In the genomic region with DNA sequence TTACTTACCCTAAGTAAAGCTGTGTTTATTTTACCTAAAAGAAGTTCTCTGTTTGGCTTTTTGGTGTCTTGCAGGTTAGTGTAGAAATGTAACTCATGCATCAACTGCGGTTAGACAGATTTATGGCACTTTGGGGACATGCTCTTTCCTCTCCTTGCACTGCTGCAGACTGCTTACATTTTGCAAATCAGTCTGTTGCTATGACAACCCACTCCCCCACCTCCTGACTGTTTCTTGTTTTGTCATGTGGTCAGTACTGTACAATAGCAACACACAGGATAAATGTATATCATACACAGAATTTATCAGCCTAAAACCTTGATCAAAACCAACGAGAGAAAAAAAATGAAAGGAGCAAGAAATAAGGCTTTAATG, we compare ENCODE assay signal across 9 mouse cellular contexts.
A peak's percentile ranks its signal among the peaks of the same experiment; 100 is the strongest.
DNase-seq lines count a peak whose midpoint lies in the region; ATAC-seq and TF ChIP-seq lines count a peak whose summit lies in the region.
"Had no signal": no experiment of that assay in that cellular context is flagged by ENCODE, and none has a peak within 500 bp of the region (broad histone marks: within the 10 kb centered on the region; RNA-seq: fewer than 3 reads in every experiment).

No protein-coding gene starts in this region.

- in situ Hi-C loops in CH12.LX (cut with MboI; ENCODE audit: low pct_ligation_motif_present, low pct_unique_long_range_greater_than_20kb, low sequenced_read_pairs), result no loop called here

- no peaks in the 10 kb centered on the region for H3K27me3 ChIP-seq in CH12.LX (replicated peaks)
- no peaks in the 10 kb centered on the region for H3K27me3 ChIP-seq in hindbrain, embryonic 12.5 days

- no peak overlapping the region for H3K4me3 ChIP-seq in CH12.LX (replicated peaks in 1 of 3; ENCODE audit: low read depth in 2 of 3, low read length in 2 of 3, poor library complexity in 1 of 3)
- no peak overlapping the region for H3K4me3 ChIP-seq in hindbrain, embryonic 12.5 days
- no peak overlapping the region for H3K4me3 ChIP-seq in left cerebral cortex, adult 2 months

- peak; percentile 89 for ATAC-seq in hindbrain, embryonic 12.5 days (ENCODE audit: low FRiP score)
- peak; percentile 53 for ATAC-seq in megakaryocyte progenitor cell, adult 5-6 weeks (replicated peaks; ENCODE audit: poor library complexity)

- H3K9me3 ChIP-seq in CH12.LX (replicated peaks; ENCODE audit: low read length), result no peaks in the 10 kb centered on the region
- no peaks in the 10 kb centered on the region for H3K9me3 ChIP-seq in hindbrain, embryonic 12.5 days (replicated peaks)
- H3K9me3 ChIP-seq: G1E had no signal

- no peak for TF ChIP-seq RAD21 in CH12.LX (IDR thresholded peaks at IDR 0.05; ENCODE audit: low read depth, low read length)

- H3K36me3 ChIP-seq in CH12.LX (replicated peaks in 1 of 2; ENCODE audit: control insufficient read depth in 1 of 2, insufficient read depth in 1 of 2, low read length in 1 of 2), result no peaks in the 10 kb centered on the region
- no peaks in the 10 kb centered on the region for H3K36me3 ChIP-seq in hindbrain, embryonic 12.5 days
- H3K36me3 ChIP-seq: G1E had no signal

- dilution Hi-C loops in CH12.LX (cut with MboI; ENCODE audit: extremely low pct_ligation_motif_present, extremely low pct_unique_long_range_greater_than_20kb, low sequenced_read_pairs), result no loop called here

- TF ChIP-seq CTCF in CH12.LX (conservative IDR thresholded peaks at IDR 0.05 in 1 of 2, IDR thresholded peaks at IDR 0.05 in 1 of 2; ENCODE audit: low read depth in 2 of 2, low read length in 2 of 2), result no peak
- TF ChIP-seq CTCF in brain, embryonic 14.5 days (IDR thresholded peaks at IDR 0.05; ENCODE audit: borderline replicate concordance, extremely low read depth, insufficient read depth, insufficient read length), result no peak
- no peak for TF ChIP-seq CTCF in left cerebral cortex, adult 2 months (IDR thresholded peaks at IDR 0.05)

- H3K4me1 ChIP-seq in CH12.LX (ENCODE audit: control insufficient read depth in 1 of 2, insufficient read depth in 2 of 2), result peaks cover 2 to 10% of the 10 kb centered on the region in 2 experiments; a peak in 2 of 4 replicates
- H3K4me1 ChIP-seq in hindbrain, embryonic 12.5 days, result peaks cover 66% of the 10 kb centered on the region

- TF ChIP-seq POLR2A in CH12.LX (IDR thresholded peaks at IDR 0.05; ENCODE audit: low read depth, low read length), result no peak
- no peak for TF ChIP-seq POLR2A in brain, embryonic 14.5 days (IDR thresholded peaks at IDR 0.05; ENCODE audit: borderline replicate concordance, extremely low read depth, insufficient read depth, insufficient read length, poor library complexity, severe bottlenecking)

- TF ChIP-seq EP300 in CH12.LX (IDR thresholded peaks at IDR 0.05; ENCODE audit: low read length), result no peak

- no peaks in the 10 kb centered on the region for H3K79me2 ChIP-seq in CH12.LX (replicated peaks; ENCODE audit: control insufficient read depth, extremely low read depth, insufficient read depth, poor library complexity, severe bottlenecking)

- peak; percentile 12 for DNase-seq in CH12.LX (ENCODE audit: extremely low read depth)
- DNase-seq in brain, embryonic 14.5 days (ENCODE audit: low read depth), result peak; percentile 92
- no peak for DNase-seq in left cerebral cortex, postnatal 4 days
- DNase-seq in left cerebral cortex, adult 2 months (ENCODE audit: extremely low spot score in 1 of 2, low spot score in 2 of 2), result no peak
- no peak for DNase-seq in ovary, postnatal 14 days (ENCODE audit: low spot score)
- DNase-seq in lung, postnatal 4 days, result no peak

- H3K27ac ChIP-seq in CH12.LX (ENCODE audit: insufficient read depth, low read depth), result no peak overlapping the region
- H3K27ac ChIP-seq in hindbrain, embryonic 12.5 days, result peak overlapping the region; percentile 93
- no peak overlapping the region for H3K27ac ChIP-seq in left cerebral cortex, adult 2 months

- no peak overlapping the region for H3K9ac ChIP-seq in CH12.LX (ENCODE audit: insufficient read depth, low read depth)
- no peak overlapping the region for H3K9ac ChIP-seq in hindbrain, embryonic 12.5 days

- H3K4me2 ChIP-seq in CH12.LX (ENCODE audit: insufficient read depth, low read depth, poor library complexity, severe bottlenecking), result no peak overlapping the region
- 0 out of 2 replicates have a peak overlapping the region, but pooled peaks have one; percentile 0 for H3K4me2 ChIP-seq in hindbrain, embryonic 12.5 days (replicated peaks)

- WGBS in hindbrain, embryonic 12.5 days, result 18% methylated on average over 2 of the region's 2 CpGs

- intact Hi-C loops in left cerebral cortex, postnatal 4 days (cut with DNase I), result no loop called here
- intact Hi-C loops in left cerebral cortex, adult 2 months (cut with DNase I), result no loop called here

TF ChIP-seq in CH12.LX, 34 proteins besides CTCF, POLR2A, EP300 and RAD21:
- TF ChIP-seq MYC (IDR thresholded peaks at IDR 0.05; ENCODE audit: low read depth, low read length) (no peak), MAX (IDR thresholded peaks at IDR 0.05; ENCODE audit: low read length) (no peak)

Comparison
In these comparisons a context has a peak if more than half of its experiments do, and no peak if none do; other contexts are left out.
1. DNase-seq: peak in CH12.LX (single experiment) and brain, embryonic 14.5 days (single experiment); none in left cerebral cortex, postnatal 4 days (single experiment), left cerebral cortex, adult 2 months (0 of 2), ovary, postnatal 14 days (single experiment) and lung, postnatal 4 days (0 of 2).